Mouse (Mus musculus) heart, adult 11 months (tissue): ENCODE data around the gene Zfp30.

Experiments used
- DNase-seq: peaks from one replicate; pipeline ENCODE4 v3.0.0; 2022

Gene Zfp30

GRCm38 (mm10) chr7:29836816-29837215, 53.0 kb downstream of the Zfp30 start:
- peak; percentile 34 for DNase-seq

GRCm38 (mm10) chr7:29839256-29839655, 55.5 kb downstream of the Zfp30 start:
- no peak for DNase-seq

- DNase-seq, result peak; percentile 17
Observed at GRCm38 (mm10) chr7:29842105-29842504, 58.3 kb downstream of the Zfp30 start.
